Mouse (Mus musculus) kidney, adult 2 months (tissue): ENCODE measurements around the gene Mta1. TPM values are rescaled to one million over a fixed set of nuclear protein-coding genes. Genes with fewer than 3 reads are reported as not detected.

Experiments
- DNase-seq: peaks from one replicate; pipeline ENCODE4 v3.0.0; 2021
- H3K27ac ChIP-seq: fragments of 200-500 bp; 2 replicates; pipeline ENCODE4 v1.5.1; 2012; ENCODE audit warnings: low read depth, low read length, control low read depth, inconsistent platforms; ENCODE audit not compliant: insufficient read depth
- H3K27me3 ChIP-seq: fragments of 200-500 bp; replicated peaks from 2 replicates; pipeline ENCODE4 v1.6.1; 2012; ENCODE audit warnings: mild to moderate bottlenecking, moderate library complexity, low read length, inconsistent platforms; ENCODE audit not compliant: control insufficient read depth, insufficient read depth
- H3K36me3 ChIP-seq: fragments of 200-500 bp; 2 replicates; pipeline ENCODE4 v1.6.1; 2012; ENCODE audit warnings: mild to moderate bottlenecking, moderate library complexity, low read length, inconsistent platforms; ENCODE audit not compliant: control insufficient read depth, insufficient read depth
- H3K4me1 ChIP-seq: fragments of 200-500 bp; 2 replicates; pipeline ENCODE4 v1.6.1; 2011; ENCODE audit warnings: low read length; ENCODE audit not compliant: control insufficient read depth, insufficient read depth
- H3K4me3 ChIP-seq: fragments of 200-500 bp; 2 replicates; pipeline ENCODE4 v1.5.1; 2011; ENCODE audit warnings: mild to moderate bottlenecking, low read depth, low read length, control low read depth; ENCODE audit not compliant: insufficient read depth
- CTCF ChIP-seq: fragments of 200-500 bp; conservative IDR thresholded peaks from 2 replicates; pipeline ENCODE4 v1.5.1; 2011; ENCODE audit warnings: low read depth, mild to moderate bottlenecking, control low read depth, low read length, moderate library complexity, mixed read lengths; ENCODE audit not compliant: insufficient read depth, insufficient read length
- POLR2A ChIP-seq: fragments of 200-500 bp; IDR thresholded peaks from one replicate; pipeline ENCODE4 v1.6.1; 2011; ENCODE audit warnings: low read depth, low read length, control low read depth
- WGBS: fragments of 180-500 bp; shearing (Covaris S2); methylation state at CpG from one replicate; pipeline ENCODE4 v1.1.7; 2018; 5-methylcytosine and 5-hydroxymethylcytosine counted together
- polyA plus RNA-seq: library from polyadenylated mRNA; depleted of rRNA; stranded (reverse); fragments of >200 nt; gene quantifications from 2 replicates; pipeline ENCODE4 v1.2.3, GENCODE M21; 2012

The Mta1 gene
- polyA plus RNA-seq, 1 experiment = 39.0 TPM

DNA sequence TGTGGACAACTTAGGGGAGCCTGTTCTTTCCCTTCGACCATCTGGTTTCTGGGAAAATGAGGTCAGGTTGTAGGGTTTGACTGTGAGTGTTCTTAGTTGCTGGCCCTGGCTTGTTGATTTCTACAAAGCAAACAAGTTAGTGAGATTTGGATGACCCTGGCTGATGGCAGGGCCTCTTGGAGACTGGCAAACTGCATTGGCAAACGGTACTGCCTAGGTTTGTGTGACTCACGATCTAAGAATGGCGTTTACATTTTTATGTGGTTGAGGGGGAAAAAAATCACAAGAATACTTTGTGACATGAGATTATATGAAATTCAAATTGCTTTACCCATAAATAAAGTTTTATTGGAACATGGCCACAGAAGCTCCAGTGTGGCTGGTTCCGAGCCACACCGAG, 8.3 kb downstream of the Mta1 start:
- Histone ChIP-seq H3K36me3 (no peaks in the 10 kb centered on the region), H3K4me1 (no peaks in the 10 kb centered on the region), H3K27me3 (no peaks in the 10 kb centered on the region), H3K27ac (no peak overlapping the region), H3K4me3 (no peak overlapping the region)
- WGBS = 70% methylated on average over 6 of the region's 6 CpGs
- TF ChIP-seq CTCF = no peak
- no peak for TF ChIP-seq POLR2A
- no peak for DNase-seq

DNA sequence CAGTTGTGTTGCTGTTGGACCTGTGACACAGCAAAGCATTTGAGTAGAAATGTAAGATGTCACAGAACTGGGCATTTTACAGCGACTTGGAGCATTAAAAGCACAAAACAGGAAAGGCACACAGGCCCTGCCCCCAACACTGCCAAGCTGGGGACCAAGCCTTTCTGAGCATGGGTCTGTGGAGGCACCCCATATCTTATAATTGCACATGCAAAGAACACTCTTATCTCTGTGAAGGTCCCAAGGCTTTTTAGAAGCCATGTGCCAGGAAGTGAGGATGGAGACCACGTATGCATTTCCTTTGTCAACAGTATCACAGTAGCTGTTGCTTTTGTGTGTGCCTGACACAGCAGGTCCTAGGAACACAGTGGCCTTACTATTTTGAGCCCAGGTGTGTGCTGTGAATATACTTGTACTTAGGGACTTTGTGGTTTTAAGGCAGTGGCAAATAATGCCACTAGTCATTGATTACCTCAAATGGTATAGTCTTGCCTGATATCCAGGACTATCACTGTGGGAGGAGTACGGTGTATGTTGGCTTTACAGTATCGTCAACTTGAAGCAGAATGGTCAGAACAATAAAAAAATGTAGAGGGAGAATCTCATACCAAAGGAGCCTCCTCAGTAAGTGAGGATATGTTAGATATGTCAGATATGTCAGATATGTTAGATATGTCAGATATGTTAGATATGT, 9.5 kb downstream of the Mta1 start:
- 68% methylated on average over 4 of the region's 4 CpGs for WGBS
- H3K4me3 ChIP-seq = no peak overlapping the region
- TF ChIP-seq CTCF = no peak
- no peak for TF ChIP-seq POLR2A
- H3K4me1 ChIP-seq = no peaks in the 10 kb centered on the region
- H3K36me3 ChIP-seq = no peaks in the 10 kb centered on the region
- H3K27ac ChIP-seq = no peak overlapping the region
- no peaks in the 10 kb centered on the region for H3K27me3 ChIP-seq
- DNase-seq = no peak

DNA sequence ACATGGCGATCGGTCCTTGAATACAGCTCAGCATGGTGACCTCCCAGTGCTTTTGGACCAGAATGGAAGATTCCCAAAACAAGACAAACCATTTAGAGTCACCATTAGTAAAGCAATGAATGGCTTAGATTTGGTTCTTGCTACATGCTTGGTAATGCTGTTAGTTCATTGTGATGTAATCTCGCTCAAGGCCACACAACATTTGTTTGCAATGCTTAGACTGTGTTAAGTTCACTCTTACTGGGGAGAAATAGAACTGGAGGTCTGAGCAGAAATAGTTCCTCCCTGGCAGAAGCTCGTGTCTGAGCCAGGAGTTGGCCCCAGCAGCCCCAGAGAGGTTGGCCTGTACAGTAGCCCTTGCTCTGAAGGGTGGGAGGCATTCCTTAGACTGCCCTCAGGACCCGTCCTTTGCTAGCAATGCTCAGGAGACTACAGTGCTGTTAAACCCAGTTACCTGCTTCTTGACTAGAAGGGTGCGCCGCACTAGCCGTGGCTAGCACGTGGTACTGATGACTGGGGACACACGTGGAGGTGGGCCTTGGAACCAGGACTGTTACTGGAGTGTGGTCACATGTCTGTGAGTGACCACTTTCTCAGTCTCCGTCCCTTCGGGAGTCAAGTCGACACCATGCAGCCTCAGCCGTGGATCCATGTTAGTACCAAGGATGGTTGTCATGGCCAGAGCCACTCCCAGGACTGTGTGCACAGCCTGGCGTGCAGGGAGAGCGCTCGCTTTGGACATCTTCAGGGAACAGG, 10.6 kb downstream of the Mta1 start:
- no peaks in the 10 kb centered on the region for H3K36me3 ChIP-seq
- no peak overlapping the region for H3K27ac ChIP-seq
- no peak for TF ChIP-seq CTCF
- TF ChIP-seq POLR2A = no peak
- H3K4me3 ChIP-seq = no peak overlapping the region
- no peaks in the 10 kb centered on the region for H3K27me3 ChIP-seq
- H3K4me1 ChIP-seq = no peaks in the 10 kb centered on the region
- WGBS = 81% methylated on average over 17 of the region's 17 CpGs
- no peak for DNase-seq

DNA sequence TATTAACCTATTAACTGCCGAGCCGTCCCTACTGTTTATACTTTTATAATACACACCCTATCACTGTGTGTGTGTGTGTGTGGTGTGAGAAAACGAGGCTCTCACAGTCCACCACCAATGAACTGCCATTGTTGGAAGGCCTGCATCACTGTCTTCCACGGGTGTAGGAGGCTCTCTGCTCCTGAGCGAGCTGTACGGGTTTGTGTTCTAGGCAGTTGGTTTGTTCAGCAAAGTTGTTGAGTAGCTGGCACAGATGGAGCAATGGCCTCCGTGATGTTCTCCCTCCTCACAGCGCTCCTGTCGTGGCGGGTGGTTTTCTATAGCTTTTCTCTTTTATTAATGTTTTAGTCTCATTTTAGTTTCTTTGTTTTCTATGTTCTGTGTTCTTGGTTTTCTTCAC, 11.7 kb downstream of the Mta1 start:
- H3K27me3 ChIP-seq = no peaks in the 10 kb centered on the region
- no peak for DNase-seq
- no peak for TF ChIP-seq CTCF
- TF ChIP-seq POLR2A = no peak
- no peaks in the 10 kb centered on the region for H3K36me3 ChIP-seq
- no peak overlapping the region for H3K4me3 ChIP-seq
- H3K27ac ChIP-seq = no peak overlapping the region
- no peaks in the 10 kb centered on the region for H3K4me1 ChIP-seq
- 80% methylated on average over 10 of the region's 10 CpGs for WGBS

DNA sequence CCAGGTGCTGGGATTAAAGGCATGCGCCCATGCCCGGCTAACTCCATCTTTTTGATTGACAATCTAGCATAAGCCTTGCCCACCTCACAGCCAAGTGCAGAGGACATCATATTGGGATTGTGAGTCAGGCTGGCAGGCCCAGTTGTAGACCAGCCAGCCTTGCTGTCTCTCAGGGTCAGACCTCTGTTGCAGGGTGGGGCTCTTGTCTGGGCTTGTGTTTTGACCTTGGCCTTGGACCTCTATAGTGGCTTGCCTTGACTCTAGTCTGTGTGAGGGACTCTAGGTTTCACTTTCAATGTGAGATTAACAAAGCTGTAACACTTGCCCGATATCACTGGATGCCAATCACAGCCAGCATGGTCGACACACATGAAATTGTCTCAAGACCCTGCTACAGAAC, 16.1 kb downstream of the Mta1 start:
- WGBS = 92% methylated on average over 4 of the region's 4 CpGs
- Histone ChIP-seq H3K27ac (no peak overlapping the region), H3K36me3 (no peaks in the 10 kb centered on the region), H3K4me1 (no peaks in the 10 kb centered on the region), H3K4me3 (no peak overlapping the region), H3K27me3 (no peaks in the 10 kb centered on the region)
- TF ChIP-seq CTCF (no peak), POLR2A (no peak)
- DNase-seq = no peak

DNA sequence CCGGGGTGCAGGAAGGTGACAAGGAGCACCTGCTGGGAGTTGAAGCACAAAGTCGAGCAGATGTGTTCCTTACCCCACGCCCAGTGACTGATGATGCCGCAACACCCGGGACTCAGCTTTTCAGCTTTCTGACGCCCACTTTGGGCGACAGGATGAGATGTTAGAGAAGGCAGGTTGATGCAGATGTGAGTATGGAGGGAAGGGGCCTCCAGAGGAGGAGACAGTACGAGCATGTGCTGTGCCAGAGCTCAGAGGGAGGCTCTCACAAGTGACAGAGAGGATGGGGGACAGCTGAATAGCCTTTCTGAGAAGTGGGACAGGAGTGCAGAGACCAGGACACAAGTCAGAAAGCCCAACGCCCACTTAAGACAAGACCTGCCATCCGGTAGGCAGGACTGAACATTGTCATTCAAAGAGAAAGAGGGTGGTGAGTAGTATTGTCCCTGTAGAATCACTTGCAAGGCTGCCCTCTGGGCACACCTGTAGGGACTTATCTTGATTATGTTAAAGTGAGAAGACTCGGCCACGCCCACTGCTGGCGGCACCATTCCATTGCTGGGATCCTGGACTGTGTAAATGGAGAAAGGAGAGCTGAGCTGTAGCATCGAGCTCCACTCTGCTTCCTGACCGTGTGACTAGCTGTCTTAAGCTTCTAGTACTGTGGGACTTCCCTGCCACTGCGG, 16.9 kb downstream of the Mta1 start:
- Histone ChIP-seq H3K27me3 (no peaks in the 10 kb centered on the region), H3K4me1 (no peaks in the 10 kb centered on the region), H3K4me3 (no peak overlapping the region), H3K27ac (no peak overlapping the region), H3K36me3 (no peaks in the 10 kb centered on the region)
- no peak for TF ChIP-seq POLR2A
- TF ChIP-seq CTCF = no peak
- no peak for DNase-seq
- 81% methylated on average over 16 of the region's 16 CpGs for WGBS
